ENCODE assay signal across 22 mouse cellular contexts in genomic region chr6:114132472-114132871, GRCm38 (mm10). TPM values are rescaled to one million over a fixed set of nuclear protein-coding genes. Genes with fewer than 3 reads are reported as not detected.
A peak's percentile ranks its signal among the peaks of the same experiment; 100 is the strongest.
DNase-seq lines count a peak whose midpoint lies in the region; ATAC-seq lines count a peak whose summit lies in the region.
"Had no signal": no experiment of that assay in that cellular context is flagged by ENCODE, and none has a peak within 500 bp of the region (broad histone marks: within the 10 kb centered on the region; RNA-seq: fewer than 3 reads in every experiment).

No protein-coding gene starts in this region.

- H3K9ac ChIP-seq in hindbrain, embryonic 11.5 days (ENCODE audit: low read depth, low read length), result no peak overlapping the region
- no peak overlapping the region for H3K9ac ChIP-seq in midbrain, embryonic 15.5 days
- 0 out of 2 replicates have a peak overlapping the region, but pooled peaks have one; percentile 29 for H3K9ac ChIP-seq in hindbrain, embryonic 16.5 days (ENCODE audit: low read depth, low read length)
- H3K9ac ChIP-seq in neural tube, embryonic 14.5 days (replicated peaks; ENCODE audit: low read depth, low read length), result no peak overlapping the region
- H3K9ac ChIP-seq: embryonic facial prominence, embryonic 12.5 days; intestine, embryonic 15.5 days had no signal

- no peak for ATAC-seq in hindbrain, embryonic 11.5 days (ENCODE audit: low FRiP score)
- ATAC-seq in midbrain, embryonic 15.5 days (replicated peaks), result no peak
- ATAC-seq in hindbrain, embryonic 16.5 days, result no peak
- ATAC-seq in neural tube, embryonic 14.5 days (ENCODE audit: low read depth), result no peak
- ATAC-seq: intestine, embryonic 15.5 days had no signal

- 61% methylated on average over 3 of the region's 3 CpGs for WGBS in hindbrain, embryonic 11.5 days
- 70% methylated on average over 3 of the region's 3 CpGs for WGBS in hindbrain, embryonic 10.5 days
- WGBS in midbrain, embryonic 15.5 days, result 76% methylated on average over 3 of the region's 3 CpGs
- WGBS in midbrain, embryonic 10.5 days, result 79% methylated on average over 3 of the region's 3 CpGs
- WGBS in hindbrain, embryonic 16.5 days, result 64% methylated on average over 3 of the region's 3 CpGs
- 67% methylated on average over 3 of the region's 3 CpGs for WGBS in neural tube, embryonic 14.5 days

- H3K27me3 ChIP-seq in hindbrain, embryonic 11.5 days (ENCODE audit: control insufficient read depth, insufficient read depth, low read length), result peaks cover 22% of the 10 kb centered on the region
- peaks cover 69% of the 10 kb centered on the region for H3K27me3 ChIP-seq in hindbrain, embryonic 10.5 days (ENCODE audit: insufficient read depth, poor library complexity, severe bottlenecking)
- peaks cover 24% of the 10 kb centered on the region for H3K27me3 ChIP-seq in midbrain, embryonic 15.5 days (replicated peaks)
- peaks cover 78% of the 10 kb centered on the region for H3K27me3 ChIP-seq in midbrain, embryonic 10.5 days (ENCODE audit: low read depth, poor library complexity, severe bottlenecking)
- H3K27me3 ChIP-seq in hindbrain, embryonic 16.5 days (replicated peaks; ENCODE audit: control insufficient read depth, insufficient read depth, low read length), result no peaks in the 10 kb centered on the region
- peaks cover 6% of the 10 kb centered on the region; the same call in 1 of the 2 replicates for H3K27me3 ChIP-seq in neural tube, embryonic 14.5 days (ENCODE audit: control insufficient read depth, insufficient read depth, low read length)

- H3K4me1 ChIP-seq in hindbrain, embryonic 11.5 days (replicated peaks; ENCODE audit: control insufficient read depth, insufficient read depth, low read length), result peaks cover 4% of the 10 kb centered on the region; the same call in 1 of the 2 replicates
- peaks cover 10% of the 10 kb centered on the region for H3K4me1 ChIP-seq in hindbrain, embryonic 10.5 days (replicated peaks)
- H3K4me1 ChIP-seq in midbrain, embryonic 15.5 days, result peaks cover 8% of the 10 kb centered on the region; the same call in 1 of the 2 replicates
- peaks cover 11% of the 10 kb centered on the region for H3K4me1 ChIP-seq in midbrain, embryonic 10.5 days
- peaks cover 3% of the 10 kb centered on the region; the same call in 1 of the 2 replicates for H3K4me1 ChIP-seq in hindbrain, embryonic 16.5 days (ENCODE audit: control insufficient read depth, insufficient read depth, low read depth, low read length)
- H3K4me1 ChIP-seq in neural tube, embryonic 14.5 days (ENCODE audit: control insufficient read depth, insufficient read depth, low read length), result peaks cover 3% of the 10 kb centered on the region; the same call in 1 of the 2 replicates
- H3K4me1 ChIP-seq: megakaryocyte, embryonic 14.5 days had no signal

- peak; percentile 10 for DNase-seq in hindbrain, embryonic 11.5 days (ENCODE audit: low spot score)
- no peak for DNase-seq in hindbrain, embryonic 10.5 days (ENCODE audit: low spot score)
- DNase-seq in midbrain, embryonic 10.5 days (ENCODE audit: low spot score), result no peak
- no peak for DNase-seq in kidney, postnatal 4 days
- DNase-seq: cerebellum, adult 9-10 months; gastrocnemius, postnatal 14 days; heart, adult 18-20 months; heart, postnatal 36 days; kidney, postnatal 36 days; lung, adult 18-20 months; lung, postnatal 14 days; right cerebral cortex, adult 18-20 months; thymus, postnatal 25 days had no signal

- H3K4me3 ChIP-seq in hindbrain, embryonic 11.5 days (ENCODE audit: low read depth, low read length), result no peak overlapping the region
- H3K4me3 ChIP-seq in hindbrain, embryonic 10.5 days, result no peak overlapping the region
- no peak overlapping the region for H3K4me3 ChIP-seq in midbrain, embryonic 15.5 days
- no peak overlapping the region for H3K4me3 ChIP-seq in midbrain, embryonic 10.5 days
- peak overlapping the region; percentile 63 for H3K4me3 ChIP-seq in hindbrain, embryonic 16.5 days (ENCODE audit: low read length)
- peak overlapping the region; percentile 9; the same call in 1 of the 2 replicates for H3K4me3 ChIP-seq in neural tube, embryonic 14.5 days (ENCODE audit: low read depth, low read length)
- H3K4me3 ChIP-seq: embryonic facial prominence, embryonic 12.5 days; intestine, embryonic 15.5 days; limb, embryonic 10.5 days; megakaryocyte, embryonic 14.5 days had no signal

- H3K9me3 ChIP-seq in hindbrain, embryonic 11.5 days (ENCODE audit: control insufficient read depth, low read length), result no peaks in the 10 kb centered on the region
- H3K9me3 ChIP-seq in hindbrain, embryonic 10.5 days, result no peaks in the 10 kb centered on the region
- H3K9me3 ChIP-seq in midbrain, embryonic 15.5 days, result no peaks in the 10 kb centered on the region
- H3K9me3 ChIP-seq in midbrain, embryonic 10.5 days (replicated peaks), result no peaks in the 10 kb centered on the region
- H3K9me3 ChIP-seq in hindbrain, embryonic 16.5 days (ENCODE audit: control insufficient read depth, low read length), result no peaks in the 10 kb centered on the region
- no peaks in the 10 kb centered on the region for H3K9me3 ChIP-seq in neural tube, embryonic 14.5 days (ENCODE audit: control insufficient read depth, low read length)
- H3K9me3 ChIP-seq: embryonic facial prominence, embryonic 12.5 days; intestine, embryonic 15.5 days; limb, embryonic 10.5 days; megakaryocyte, embryonic 14.5 days had no signal

- no peak overlapping the region for H3K27ac ChIP-seq in hindbrain, embryonic 11.5 days (ENCODE audit: low read depth, low read length)
- H3K27ac ChIP-seq in hindbrain, embryonic 10.5 days, result no peak overlapping the region
- H3K27ac ChIP-seq in midbrain, embryonic 15.5 days, result no peak overlapping the region
- H3K27ac ChIP-seq in midbrain, embryonic 10.5 days (replicated peaks), result no peak overlapping the region
- H3K27ac ChIP-seq in hindbrain, embryonic 16.5 days (ENCODE audit: low read depth, low read length), result peak overlapping the region; percentile 3; the same call in 1 of the 2 replicates
- no peak overlapping the region for H3K27ac ChIP-seq in neural tube, embryonic 14.5 days (ENCODE audit: low read depth, low read length)
- H3K27ac ChIP-seq: embryonic facial prominence, embryonic 12.5 days; intestine, embryonic 15.5 days; limb, embryonic 10.5 days had no signal

- H3K4me2 ChIP-seq in hindbrain, embryonic 11.5 days (replicated peaks; ENCODE audit: low read depth, low read length), result no peak overlapping the region
- H3K4me2 ChIP-seq in midbrain, embryonic 15.5 days, result peak overlapping the region; percentile 91; the same call in 1 of the 2 replicates
- peak overlapping the region; percentile 88 for H3K4me2 ChIP-seq in hindbrain, embryonic 16.5 days (ENCODE audit: low read length)
- peak overlapping the region; percentile 91 for H3K4me2 ChIP-seq in neural tube, embryonic 14.5 days (ENCODE audit: low read depth, low read length)
- H3K4me2 ChIP-seq: intestine, embryonic 15.5 days had no signal

- H3K36me3 ChIP-seq in hindbrain, embryonic 11.5 days (ENCODE audit: control insufficient read depth, insufficient read depth, low read length), result no peaks in the 10 kb centered on the region
- H3K36me3 ChIP-seq in hindbrain, embryonic 10.5 days, result no peaks in the 10 kb centered on the region
- no peaks in the 10 kb centered on the region for H3K36me3 ChIP-seq in midbrain, embryonic 15.5 days (replicated peaks)
- no peaks in the 10 kb centered on the region for H3K36me3 ChIP-seq in midbrain, embryonic 10.5 days
- H3K36me3 ChIP-seq in hindbrain, embryonic 16.5 days (ENCODE audit: control insufficient read depth, insufficient read depth, low read length), result no peaks in the 10 kb centered on the region
- H3K36me3 ChIP-seq in neural tube, embryonic 14.5 days (ENCODE audit: control insufficient read depth, insufficient read depth, low read length), result no peaks in the 10 kb centered on the region
- H3K36me3 ChIP-seq: embryonic facial prominence, embryonic 12.5 days; intestine, embryonic 15.5 days; limb, embryonic 10.5 days had no signal

RNA-seq across cellular contexts. Expression of gene Slc6a11, which starts 1.4 kb away (rescaled TPM):
- polyA plus RNA-seq in hindbrain, embryonic 11.5 days (2014; fragmentation: Nextera tagmentation; extraction: Ambion mirVana), result 0.73 and 0.91 TPM in 2 replicates
- polyA plus RNA-seq in hindbrain, embryonic 10.5 days (2016; fragmentation: Nextera tagmentation; extraction: Ambion mirVana), result 0.35 and 0.47 TPM in 2 replicates
- polyA plus RNA-seq in midbrain, embryonic 15.5 days (2015; fragmentation: Nextera tagmentation; extraction: Ambion mirVana), result 34.0 and 37.0 TPM in 2 replicates
- 0.59 and 0.65 TPM in 2 replicates for polyA plus RNA-seq in midbrain, embryonic 10.5 days (2016; fragmentation: Nextera tagmentation; extraction: Ambion mirVana)
- 109 and 136 TPM in 2 replicates for polyA plus RNA-seq in hindbrain, embryonic 16.5 days (2015; fragmentation: Nextera tagmentation; extraction: Ambion mirVana)
- polyA plus RNA-seq in neural tube, embryonic 14.5 days (2014; fragmentation: Nextera tagmentation; extraction: Ambion mirVana), result 54.1 and 80.8 TPM in 2 replicates
- polyA plus RNA-seq: heart, embryonic 14.5 days; limb, embryonic 10.5 days; liver, adult 2 months had no signal

Comparison
In these comparisons a context has a peak if more than half of its experiments do, and no peak if none do; other contexts are left out.
1. H3K4me3 ChIP-seq: peak in hindbrain, embryonic 16.5 days (single experiment) and neural tube, embryonic 14.5 days (single experiment); none in hindbrain, embryonic 11.5 days (single experiment), hindbrain, embryonic 10.5 days (single experiment), midbrain, embryonic 15.5 days (single experiment) and midbrain, embryonic 10.5 days (single experiment).
2. RNA of gene Slc6a11, which starts 1.4 kb away (polyA plus RNA-seq): 109 to 136 TPM in hindbrain, embryonic 16.5 days, 54.1 to 80.8 TPM in neural tube, embryonic 14.5 days and 34.0 to 37.0 TPM in midbrain, embryonic 15.5 days; 0.73 to 0.91 TPM in hindbrain, embryonic 11.5 days, 0.59 to 0.65 TPM in midbrain, embryonic 10.5 days and 0.35 to 0.47 TPM in hindbrain, embryonic 10.5 days; every median in the first group is over 10 times any median in the second.